Mouse (Mus musculus): ENCODE measurements around the gene Jmjd1c.

- 0 out of 2 replicates have a peak, but pooled peaks have one; percentile 5 for TF ChIP-seq CTCF (IDR thresholded peaks at IDR 0.05; ENCODE audit: low read depth, low read length)
- TF ChIP-seq POLR2A (IDR thresholded peaks at IDR 0.05; ENCODE audit: extremely low read depth, insufficient read depth, low read length), result no peak
Observed at GRCm38 (mm10) chr10:67284761-67285175, 188.8 kb downstream of the Jmjd1c start.
